Mouse (Mus musculus) c-Kit-negative CD71-positive TER-119-positive erythroid progenitor cells, embryonic 14.5 days (primary cell): ENCODE results near the gene Phlda1.
"Not testable (repeated sequence)": the region's sequence is repeated elsewhere in the genome, so short reads cannot be mapped to it uniquely, and the experiment has no call there.

Experiments
- DNase-seq: peaks from one replicate; pipeline ENCODE4 v3.0.0-alpha.2; 2013; ENCODE audit warnings: low read depth, low spot score

The Phlda1 gene

DNA sequence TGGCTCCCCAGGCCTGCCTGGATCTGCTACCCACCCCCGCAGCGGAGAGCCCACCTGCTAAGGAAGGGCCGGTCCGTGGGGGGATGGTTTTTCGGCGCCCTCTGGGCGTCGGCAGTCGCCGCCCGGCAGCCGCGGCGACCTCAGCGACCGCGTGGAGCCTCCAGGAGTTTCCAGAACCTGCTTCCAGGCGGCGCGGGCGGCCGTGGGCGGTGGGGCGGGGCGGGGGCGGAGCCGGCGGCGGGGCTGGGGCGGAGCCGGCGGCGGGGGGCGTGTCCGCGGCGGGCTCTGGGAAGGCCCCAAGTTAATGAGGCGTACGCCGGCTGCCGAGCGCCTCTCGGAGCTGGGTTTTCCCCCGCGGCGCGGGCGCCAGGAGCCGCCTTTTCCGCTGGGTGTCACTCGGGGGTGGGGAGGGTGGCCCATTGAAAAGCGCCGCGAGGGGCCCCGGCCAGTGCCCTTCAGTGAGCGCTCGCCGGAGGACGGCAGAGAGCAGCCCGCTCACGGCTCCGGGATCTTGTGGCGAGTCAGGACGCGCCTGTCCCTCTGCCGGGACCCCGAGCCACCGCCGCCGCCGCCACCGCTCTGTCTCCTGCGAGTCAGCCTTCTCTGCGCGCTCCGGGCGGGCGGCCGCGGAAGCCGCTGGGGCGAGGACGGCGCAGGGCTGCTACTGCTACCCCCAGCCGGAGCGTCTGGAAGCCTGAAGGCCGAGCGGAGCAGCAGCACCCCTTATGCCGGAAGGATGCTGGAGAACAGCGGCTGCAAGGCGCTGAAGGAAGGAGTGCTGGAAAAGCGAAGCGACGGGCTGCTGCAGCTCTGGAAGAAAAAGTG lies at the start of gene Phlda1:
Phlda1 (plus strand) TSS at position 186 of the 825 bp plus-strand sequence.
- DNase-seq: peak; percentile 47

DNA sequence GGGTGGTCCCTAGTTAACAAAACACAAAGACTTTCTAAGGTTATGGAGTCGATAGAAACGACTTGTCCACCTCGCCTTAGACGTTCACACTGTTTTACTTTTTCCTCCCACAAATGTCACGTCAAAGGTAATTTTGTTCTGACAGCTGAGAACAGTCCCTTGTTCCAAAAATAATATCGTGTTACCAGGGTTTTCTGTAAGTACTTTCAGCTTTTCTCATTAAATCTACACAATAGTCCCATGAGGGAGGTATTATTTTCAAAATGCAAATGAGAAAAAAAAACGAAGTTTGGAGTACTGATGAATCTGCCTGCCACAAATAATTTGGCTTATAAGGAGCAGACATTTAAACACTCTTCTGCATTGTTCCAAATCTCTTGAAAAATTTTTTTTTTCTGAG lies 48.0 kb upstream of the Phlda1 start:
- DNase-seq: no peak

DNA sequence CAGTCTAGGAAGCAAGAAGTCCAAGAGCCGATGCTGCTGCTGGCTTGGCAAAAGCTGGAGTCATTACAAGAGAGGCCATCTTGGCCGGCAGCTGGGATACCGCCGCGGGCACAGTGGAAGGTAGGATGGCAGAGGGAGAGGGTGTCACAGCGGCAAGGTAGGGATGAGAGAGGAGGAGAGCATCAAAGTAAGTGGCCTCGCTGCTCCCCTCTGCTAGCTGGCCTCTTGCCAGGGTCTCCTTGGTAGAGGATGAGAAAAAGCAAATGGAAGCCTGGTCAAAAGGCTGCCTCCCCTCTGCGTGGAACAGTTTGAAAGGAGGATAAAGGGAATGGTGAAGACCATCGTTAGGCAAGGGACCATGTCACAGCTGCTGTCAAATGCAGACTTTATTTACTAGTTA lies 47.0 kb upstream of the Phlda1 start:
- no peak for DNase-seq

DNA sequence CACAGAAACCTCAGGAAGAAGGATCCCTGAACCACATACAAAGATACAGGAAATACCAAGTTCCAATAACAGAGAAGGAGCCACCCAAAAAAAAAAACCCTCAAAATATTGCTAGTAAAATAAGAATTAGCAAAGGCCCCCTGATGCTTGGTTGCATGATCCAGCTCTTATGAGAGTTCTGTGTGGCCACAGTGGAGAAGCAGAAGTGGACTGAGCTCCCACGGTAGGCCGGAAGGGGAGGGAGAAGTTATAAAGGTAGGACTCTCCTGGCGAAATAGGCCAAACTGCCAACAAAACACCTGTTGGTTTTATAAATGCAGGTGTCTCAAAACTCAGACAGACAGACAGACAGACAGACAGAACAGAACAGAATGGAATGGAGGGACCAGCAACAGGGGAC lies 46.2 kb upstream of the Phlda1 start:
- no peak for DNase-seq

DNA sequence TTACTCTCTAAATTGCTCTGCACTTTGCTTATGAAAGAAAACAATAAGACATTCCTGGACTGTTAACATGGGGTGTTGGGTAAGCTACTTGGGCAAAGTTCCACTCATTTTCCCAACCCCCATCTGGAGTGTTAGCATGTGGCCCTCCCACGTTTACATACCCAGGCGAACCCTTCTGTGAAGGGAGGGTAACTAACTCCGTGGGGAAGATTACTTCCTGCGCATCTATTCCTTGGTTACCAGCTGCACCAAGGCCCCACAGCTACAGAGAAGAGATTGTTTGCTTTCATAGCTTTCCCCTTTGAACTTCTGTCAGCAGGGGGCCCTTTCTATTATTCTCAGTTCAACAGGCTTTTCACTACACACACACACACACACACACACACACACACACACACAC lies 45.7 kb upstream of the Phlda1 start:
- DNase-seq: no peak

DNA sequence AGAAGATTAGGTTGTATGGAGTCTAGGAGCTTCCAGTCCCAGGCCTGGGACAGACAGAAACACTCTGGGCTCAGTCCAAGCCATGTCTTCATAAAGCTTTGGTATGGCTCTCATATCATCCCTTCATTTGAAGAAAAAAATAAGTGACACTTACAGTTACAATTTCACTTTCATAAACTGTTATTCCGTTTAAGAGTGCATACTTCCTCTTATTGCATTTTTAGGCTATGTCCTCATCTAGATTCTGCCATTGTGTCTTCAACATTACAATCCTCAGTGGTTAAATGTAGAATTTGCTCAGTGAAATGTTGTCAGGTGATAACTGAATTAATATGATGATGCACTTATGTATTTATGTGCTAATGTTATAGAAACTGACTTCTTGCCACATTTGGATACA lies 41.3 kb upstream of the Phlda1 start:
- no peak for DNase-seq

DNA sequence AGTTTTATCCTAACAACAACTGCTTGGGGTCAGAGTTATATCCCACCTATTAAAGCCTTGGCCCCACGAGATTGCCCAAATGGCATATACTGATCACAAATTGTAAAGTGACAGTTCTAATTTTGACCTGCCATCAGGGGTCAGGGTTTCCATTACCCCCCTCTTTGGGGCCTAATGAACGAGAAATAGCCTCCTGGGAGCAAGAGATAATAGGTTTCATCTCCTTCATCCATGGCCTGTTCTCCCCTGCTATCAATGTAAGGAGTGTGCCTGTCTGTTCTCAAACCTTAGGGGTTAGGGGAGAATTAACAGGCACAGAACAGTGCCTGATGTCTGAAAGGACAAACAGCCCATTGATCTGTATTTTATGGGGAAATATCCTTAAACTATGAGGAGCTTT lies 40.7 kb upstream of the Phlda1 start:
- DNase-seq: no peak

DNA sequence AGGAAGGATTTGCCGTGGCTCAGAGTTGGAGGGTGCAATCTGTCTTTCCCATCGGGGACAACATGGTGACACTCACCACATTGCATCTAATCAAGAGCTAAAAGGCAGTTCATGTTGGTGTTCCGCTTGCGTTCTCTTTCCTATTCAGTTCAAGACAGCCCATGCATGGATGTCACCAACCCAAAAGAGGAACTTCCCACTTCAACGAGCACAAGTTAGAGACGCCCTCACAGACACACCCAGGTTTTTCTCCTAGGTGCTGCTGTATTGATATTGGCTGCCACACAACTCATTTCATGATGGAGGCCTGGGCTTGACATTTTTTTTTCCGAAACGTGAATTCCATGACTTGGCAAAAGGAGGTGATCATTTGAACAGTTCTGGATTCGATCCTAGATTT lies 34.9 kb upstream of the Phlda1 start:
- DNase-seq: no peak

DNA sequence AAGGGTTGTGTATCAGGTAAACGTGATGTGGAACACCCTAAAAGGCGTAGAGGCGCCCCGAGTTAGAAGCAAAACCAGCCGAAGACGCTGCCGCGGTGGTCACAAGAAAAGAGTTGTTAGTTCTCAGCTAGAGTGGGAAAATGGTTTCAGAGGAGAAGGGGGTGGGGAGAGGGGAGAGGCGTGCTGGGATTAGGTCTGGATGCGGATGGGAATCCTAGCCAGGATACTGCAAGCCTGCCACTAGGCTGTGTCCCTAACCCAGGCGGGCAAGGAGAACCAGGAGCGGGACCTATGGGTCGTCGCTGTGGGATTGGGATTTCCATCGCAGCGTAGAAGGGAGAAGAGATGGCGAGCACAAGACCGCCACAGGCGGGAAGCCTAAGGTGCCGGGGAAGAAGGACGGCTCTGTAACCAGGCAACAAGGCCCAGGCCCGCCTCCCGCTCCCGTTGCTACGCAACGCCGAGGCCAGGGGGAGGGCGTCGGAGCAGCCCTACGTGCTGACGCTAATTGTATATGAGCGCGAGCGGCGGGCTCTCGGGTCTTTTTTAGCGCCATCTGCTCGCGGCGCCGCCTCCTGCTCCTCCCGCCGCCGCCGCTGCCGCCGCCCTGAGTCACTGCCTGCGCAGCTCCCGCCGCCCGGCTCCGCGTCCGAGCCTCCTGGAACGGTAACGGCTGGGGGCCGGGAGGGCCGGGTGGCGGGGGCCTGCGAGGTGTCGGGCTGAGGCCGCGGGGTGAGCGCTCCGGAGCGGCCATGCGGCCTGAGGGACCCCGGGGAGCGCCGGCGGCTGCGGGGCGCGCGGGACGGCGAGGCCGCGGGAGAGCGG lies 33.2 kb upstream of the Phlda1 start, which contains the start of gene Nap1l1:
Nap1l1 (plus strand) TSS at position 538 of the 825 bp plus-strand sequence.
- DNase-seq: peak; percentile 89

DNA sequence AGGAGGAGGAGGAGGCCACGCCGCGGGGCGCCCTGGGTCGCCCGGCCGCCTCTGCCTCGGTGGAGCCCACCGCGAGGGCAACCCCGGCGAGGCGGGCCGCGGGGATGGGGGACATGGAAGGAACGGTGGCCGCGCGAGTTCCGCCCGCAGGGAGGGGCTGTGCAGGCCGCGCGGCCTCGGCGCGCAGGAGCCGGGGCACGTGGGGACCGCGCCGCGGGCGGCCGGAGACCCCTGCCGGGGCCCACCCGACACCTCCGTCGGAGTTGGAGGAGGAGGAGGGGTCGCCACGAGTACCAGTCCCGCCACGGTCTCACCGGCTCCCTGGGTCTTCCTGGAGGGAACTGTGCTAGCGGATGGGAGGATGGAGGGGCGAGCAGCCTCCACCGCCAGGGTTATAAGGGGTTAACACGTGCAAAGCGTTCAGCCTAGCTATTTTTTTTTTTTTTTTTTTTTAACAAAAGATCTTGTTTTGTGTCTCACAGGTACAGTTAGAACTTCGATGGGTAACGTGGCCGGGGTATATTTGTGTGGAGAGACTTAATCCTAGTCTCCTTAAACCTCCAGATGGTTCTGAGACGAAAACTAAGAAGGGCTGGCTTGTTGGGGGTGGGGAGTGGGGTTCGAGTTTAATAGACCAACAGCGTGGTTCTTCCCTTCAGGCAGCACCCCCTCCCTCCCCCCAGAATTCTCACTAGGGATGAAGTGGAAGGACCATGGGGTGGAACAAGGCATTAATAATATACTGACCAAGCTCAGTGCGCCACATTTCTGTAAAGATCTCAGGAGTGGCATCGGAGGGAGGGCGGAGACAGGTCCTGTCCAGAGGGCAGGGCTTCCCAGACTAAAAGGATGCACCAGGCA lies 32.3 kb upstream of the Phlda1 start:
- peak; percentile 24 for DNase-seq

DNA sequence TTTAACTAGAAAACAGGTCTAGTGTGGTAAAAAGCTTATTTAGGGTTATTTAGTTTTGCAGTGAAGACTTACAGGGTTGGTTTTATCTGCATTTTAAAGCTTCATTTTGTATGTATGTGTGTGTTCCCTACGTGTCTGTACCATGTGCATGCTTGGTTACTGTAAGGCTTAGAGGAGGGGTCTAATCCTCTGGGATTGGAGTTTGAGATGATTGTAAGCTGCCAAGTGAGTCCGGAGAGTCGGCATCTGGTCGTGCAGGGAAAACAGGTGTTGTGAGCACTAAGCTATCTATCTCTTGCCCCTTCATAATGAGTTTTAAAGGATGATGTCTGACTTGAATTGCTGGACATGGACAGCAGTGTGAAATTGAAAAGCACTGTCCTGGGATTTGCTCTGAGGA lies 29.8 kb upstream of the Phlda1 start:
- DNase-seq: no peak

DNA sequence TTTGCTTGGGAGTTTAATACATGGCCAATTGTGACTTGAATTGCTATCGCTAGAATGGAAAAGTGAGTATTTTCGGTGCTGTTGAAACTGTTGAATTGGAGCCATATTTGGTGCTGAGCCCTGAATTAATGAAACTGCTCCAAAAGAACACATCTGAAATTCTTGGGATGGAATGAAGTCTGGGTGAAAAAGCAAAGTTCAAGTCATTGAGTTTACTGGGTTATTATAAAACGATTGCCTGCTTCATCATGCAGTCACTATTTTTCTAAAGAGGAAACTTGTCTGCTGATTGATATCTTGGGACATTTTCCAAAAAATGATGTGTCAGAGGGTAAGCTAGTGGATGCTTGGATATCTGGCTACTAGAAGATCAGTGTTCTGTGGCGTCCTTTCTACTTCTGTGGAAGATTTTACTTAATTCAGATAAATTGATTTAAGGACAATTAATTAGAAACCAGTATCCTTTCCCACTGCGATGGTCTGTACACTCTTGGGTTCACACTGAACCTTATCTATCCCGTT lies 29.0 kb upstream of the Phlda1 start:
- DNase-seq: no peak

DNA sequence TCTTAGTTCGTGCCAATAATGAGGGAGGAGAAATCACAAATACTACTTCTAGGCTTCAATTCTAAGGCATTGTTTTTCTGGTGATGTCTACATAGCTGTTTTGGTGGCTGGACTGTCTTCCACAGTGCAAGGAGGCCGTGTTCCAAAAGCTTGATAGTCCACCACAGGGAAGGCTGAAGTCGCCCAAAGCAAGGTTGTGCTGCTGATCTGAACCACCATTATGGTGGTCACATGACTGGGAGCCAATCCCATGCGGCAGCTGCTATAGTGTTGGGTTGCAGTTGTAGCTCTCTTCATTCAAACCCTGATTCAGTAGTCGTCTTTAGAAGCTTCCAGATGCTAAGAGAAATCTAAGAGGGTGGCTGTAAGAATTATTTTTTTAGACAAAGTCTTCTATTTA lies 26.5 kb upstream of the Phlda1 start:
- DNase-seq: no peak

DNA sequence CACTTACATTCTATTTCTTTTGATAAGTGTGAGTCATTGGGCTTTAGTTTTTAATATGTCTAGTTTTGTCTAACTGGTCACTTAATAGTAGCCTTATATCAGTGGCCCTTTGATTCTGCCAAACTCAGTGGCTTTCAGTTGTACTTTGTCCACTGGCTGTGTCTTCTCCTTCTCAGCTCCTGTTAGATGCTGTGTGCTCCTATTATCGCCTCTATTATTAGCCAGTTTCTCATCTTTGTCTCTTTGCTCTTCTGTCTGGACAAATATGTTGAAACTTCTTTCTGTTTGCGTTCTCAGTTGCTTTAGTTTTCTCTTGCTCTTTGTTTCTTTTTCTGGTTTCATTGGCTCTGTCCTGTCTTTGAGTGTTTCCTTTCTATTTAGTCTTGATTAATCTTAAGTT lies 23.4 kb upstream of the Phlda1 start:
- no peak for DNase-seq

DNA sequence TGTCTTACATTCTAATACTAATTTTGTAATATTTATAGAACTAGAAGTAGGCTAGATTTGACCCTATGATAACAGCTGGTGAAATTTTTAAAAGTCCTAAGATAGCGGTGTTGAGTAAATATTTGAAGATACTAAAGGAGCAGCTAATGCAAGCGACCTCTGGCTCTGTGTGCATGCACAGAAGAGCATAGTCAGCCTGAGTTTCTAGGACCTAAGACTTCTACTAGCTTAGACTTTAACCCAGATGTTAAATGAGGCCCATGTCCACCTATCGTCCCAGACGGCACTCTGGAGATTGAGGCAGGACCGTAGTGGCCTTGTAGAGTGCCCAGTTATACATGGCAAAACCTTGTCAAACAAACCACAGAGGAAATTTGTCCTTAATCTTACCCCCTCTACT lies 22.0 kb upstream of the Phlda1 start:
- DNase-seq: no peak

DNA sequence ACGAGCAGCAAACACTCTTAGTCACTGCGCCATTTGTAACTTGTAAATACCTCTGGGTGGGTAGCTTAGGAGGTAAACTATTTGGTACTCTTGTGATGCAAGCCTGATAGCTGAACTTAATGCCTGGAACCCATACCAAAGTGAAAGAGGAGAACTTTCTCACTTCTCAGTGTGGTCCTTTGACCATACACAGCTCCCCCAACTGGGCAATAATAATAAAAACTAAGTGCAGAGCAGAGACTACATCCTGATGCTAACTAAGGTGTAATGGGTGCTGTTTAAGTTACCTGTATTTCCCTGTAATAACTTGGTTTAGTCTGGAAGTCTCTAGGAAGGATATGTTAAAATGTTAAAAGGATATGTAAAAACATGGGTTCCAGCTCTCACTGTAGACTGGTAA lies 17.3 kb upstream of the Phlda1 start:
- no peak for DNase-seq

DNA sequence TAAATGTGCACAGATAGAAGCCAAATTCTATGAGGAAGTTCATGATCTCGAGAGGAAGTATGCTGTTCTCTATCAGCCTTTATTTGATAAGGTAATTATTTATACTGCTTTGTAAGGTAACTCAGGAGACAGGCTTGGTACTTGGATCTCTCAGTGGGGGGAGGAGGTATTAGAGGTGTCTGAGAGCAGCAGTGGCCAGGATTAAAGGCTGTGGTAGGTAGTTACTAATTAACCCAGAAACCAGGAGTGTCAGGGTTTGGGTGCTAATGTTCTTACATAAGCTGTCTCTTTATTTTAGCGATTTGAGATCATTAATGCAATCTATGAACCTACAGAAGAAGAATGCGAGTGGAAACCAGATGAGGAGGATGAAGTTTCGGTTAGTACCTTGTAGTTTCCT lies 16.0 kb upstream of the Phlda1 start:
- DNase-seq: not testable (repeated sequence)

DNA sequence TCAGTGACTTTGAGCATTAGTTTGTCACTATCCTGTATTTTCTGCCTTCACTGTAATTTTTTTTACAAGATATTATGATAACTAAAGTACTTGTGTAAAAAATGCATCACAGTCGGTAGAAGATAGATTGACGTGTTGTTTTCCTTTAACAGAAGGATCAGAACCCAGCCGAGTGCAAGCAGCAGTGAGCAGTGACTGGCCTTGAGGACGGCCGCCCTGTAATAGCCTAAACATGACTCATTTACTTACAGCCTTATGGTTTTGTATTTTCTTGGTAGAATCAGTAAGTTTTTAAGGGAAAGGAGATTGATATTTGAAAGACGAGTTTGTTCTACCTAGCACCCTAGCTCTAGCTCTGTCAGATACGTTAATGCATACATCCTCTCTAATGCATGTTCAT lies 10.2 kb upstream of the Phlda1 start:
- no peak for DNase-seq

DNA sequence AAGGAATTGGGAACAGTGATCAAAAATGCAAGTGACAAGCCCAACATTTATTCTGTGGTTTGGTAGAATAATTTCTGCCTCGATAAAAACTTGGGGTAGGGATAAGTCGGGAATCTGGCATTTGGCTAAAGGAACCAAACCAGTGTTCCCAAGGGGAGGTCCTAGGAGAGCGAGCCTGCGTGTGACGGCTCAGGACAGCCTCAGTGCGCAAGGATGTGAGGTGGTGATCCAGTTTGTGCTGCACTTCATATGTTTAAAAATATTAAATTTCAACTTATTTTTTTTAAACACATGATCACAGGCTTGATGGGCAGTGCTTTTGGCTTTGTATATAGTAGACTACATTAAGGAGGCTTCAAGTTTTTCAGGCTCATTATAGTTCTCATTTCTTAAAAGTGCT lies 6.2 kb upstream of the Phlda1 start:
- no peak for DNase-seq

DNA sequence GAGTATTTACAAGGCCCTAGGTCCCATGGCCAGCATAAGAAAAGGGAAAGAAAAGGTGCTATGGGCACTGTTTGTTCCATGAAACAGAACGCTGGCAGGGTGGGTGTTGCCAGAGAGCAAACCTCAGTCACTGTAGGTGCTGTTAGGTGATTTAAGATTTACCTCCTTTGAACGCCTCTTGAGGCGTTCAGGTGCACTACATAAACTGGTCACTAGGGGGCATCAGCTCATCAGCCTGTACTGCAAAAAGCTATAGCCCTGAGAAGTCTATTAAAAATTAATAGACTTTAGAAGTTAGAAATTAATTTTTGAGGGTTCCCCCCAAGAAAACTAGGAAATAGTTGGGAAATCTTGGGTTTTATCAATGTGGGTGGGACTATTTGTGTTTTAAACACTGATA lies 3.0 kb upstream of the Phlda1 start:
- DNase-seq: peak; percentile 64

DNA sequence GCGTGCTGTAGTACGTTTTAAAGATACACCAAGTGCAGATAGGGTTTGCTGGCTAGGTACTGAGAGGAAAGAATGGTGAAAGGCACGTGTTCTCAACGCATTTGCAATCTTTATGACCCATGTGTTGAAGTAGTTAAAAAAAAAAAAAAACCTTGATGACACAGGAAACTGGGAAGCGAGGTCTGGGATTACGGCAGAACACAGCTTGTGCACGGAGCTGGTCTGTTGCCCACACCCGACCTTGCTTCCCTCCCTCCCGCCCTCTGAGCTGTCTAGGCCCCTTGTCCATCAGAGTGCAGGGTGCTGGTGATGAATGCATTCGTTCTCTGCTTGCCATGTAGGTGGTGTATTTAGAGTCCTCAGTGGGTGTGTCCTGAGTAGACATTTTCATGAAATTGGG lies 2.4 kb upstream of the Phlda1 start:
- DNase-seq: no peak

DNA sequence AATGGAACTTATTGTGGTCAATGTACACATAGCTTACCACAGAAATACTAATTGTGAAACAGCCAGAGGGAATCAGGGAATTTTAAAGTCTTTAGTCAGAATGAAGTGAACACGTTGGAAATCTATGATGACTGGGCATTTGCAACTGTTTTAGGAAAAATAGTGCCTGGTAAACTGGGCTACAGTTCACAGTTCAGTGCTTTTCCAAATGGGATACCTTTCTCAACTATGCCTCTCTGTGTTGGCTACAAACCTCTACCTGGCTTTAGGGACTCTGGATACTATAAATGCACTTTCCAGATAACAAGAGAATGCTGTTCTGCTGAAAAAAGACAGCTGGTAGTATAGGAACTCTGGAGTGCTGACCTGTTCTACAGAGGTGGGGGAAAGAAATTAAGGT lies 1.5 kb upstream of the Phlda1 start:
- no peak for DNase-seq
